Mouse (Mus musculus) embryonic facial prominence, embryonic 13.5 days (tissue): ENCODE measurements around the gene Tmem268. TPM values are rescaled to one million over a fixed set of nuclear protein-coding genes. Genes with fewer than 3 reads are reported as not detected.

ENCODE experiments used
- ATAC-seq: fragments of 200-750 bp; cut with Nextera tagmentation; 2 replicates; pipeline ENCODE4 v1.8.0; 2017; ENCODE audit warnings: low read depth; ENCODE audit not compliant: insufficient number of reproducible peaks, insufficient read depth, low FRiP score, low TSS enrichment
- H3K27ac ChIP-seq: fragments of 300-500 bp; sonication (generic); 2 replicates; pipeline ENCODE4 v1.5.1; 2015; ENCODE audit warnings: moderate library complexity, mild to moderate bottlenecking, inconsistent platforms
- H3K27me3 ChIP-seq: fragments of 300-500 bp; sonication (generic); 2 replicates; pipeline ENCODE4 v1.6.1; 2015; ENCODE audit warnings: mild to moderate bottlenecking, inconsistent platforms
- H3K36me3 ChIP-seq: fragments of 300-500 bp; sonication (generic); 2 replicates; pipeline ENCODE4 v1.6.1; 2015; ENCODE audit warnings: mild to moderate bottlenecking, inconsistent platforms
- H3K4me1 ChIP-seq: fragments of 300-500 bp; sonication (generic); 2 replicates; pipeline ENCODE4 v1.6.1; 2015; ENCODE audit warnings: inconsistent platforms
- H3K4me2 ChIP-seq: fragments of 300-500 bp; sonication (generic); 2 replicates; pipeline ENCODE4 v1.6.1; 2015; ENCODE audit warnings: moderate library complexity, mild to moderate bottlenecking, inconsistent platforms
- H3K4me3 ChIP-seq: fragments of 300-500 bp; sonication (generic); 2 replicates; pipeline ENCODE4 v1.5.1; 2015; ENCODE audit warnings: mild to moderate bottlenecking, inconsistent platforms
- H3K9ac ChIP-seq: fragments of 300-500 bp; sonication (generic); 2 replicates; pipeline ENCODE4 v1.6.1; 2015; ENCODE audit warnings: mild to moderate bottlenecking, inconsistent platforms
- H3K9me3 ChIP-seq: fragments of 300-500 bp; sonication (generic); 2 replicates; pipeline ENCODE4 v1.6.1; 2016; ENCODE audit warnings: inconsistent platforms
- WGBS: fragments of 180-500 bp; shearing (Covaris S2); methylation state at CpG from one replicate; pipeline ENCODE4 v1.1.7; 2015; ENCODE audit warnings: mixed read lengths; 5-methylcytosine and 5-hydroxymethylcytosine counted together
- polyA plus RNA-seq: library from polyadenylated mRNA; unstranded; fragments of >200 nt; fragmentation: Nextera tagmentation; extraction: Ambion mirVana; gene quantifications from 2 replicates; pipeline ENCODE4 v1.2.1, GENCODE M21; 2015

The Tmem268 gene
- 10.7 and 11.1 TPM in 2 replicates for polyA plus RNA-seq

GRCm38 (mm10) chr4:63558407-63559081 is at the start of gene Tmem268:
Gene Tmem268 (plus strand): TSS chr4:63558781.
- Histone ChIP-seq H3K4me1 (peaks cover 48% of the 10 kb centered on the region), H3K9ac (peak within 1 kb of the TSS; percentile 88), H3K4me3 (peak within 1 kb of the TSS; percentile 67), H3K9me3 (no peaks in the 10 kb centered on the region), H3K27ac (peak within 1 kb of the TSS; percentile 78), H3K36me3 (peaks cover 20% of the 10 kb centered on the region), H3K4me2 (peak within 1 kb of the TSS; percentile 78), H3K27me3 (no peaks in the 10 kb centered on the region)
- WGBS, result under 1% methylated on average over 74 of the region's 81 CpGs
- ATAC-seq, result peak; percentile 64; the same call in 1 of the 2 replicates

GRCm38 (mm10) chr4:63512921-63513320 is 45.7 kb upstream of the Tmem268 start:
- no peak for ATAC-seq
- H3K36me3 ChIP-seq, result no peaks in the 10 kb centered on the region
- no peaks in the 10 kb centered on the region for H3K9me3 ChIP-seq
- H3K9ac ChIP-seq, result no peak overlapping the region
- H3K4me2 ChIP-seq, result no peak overlapping the region
- no peaks in the 10 kb centered on the region for H3K27me3 ChIP-seq
- WGBS, result 55% methylated on average over 2 of the region's 2 CpGs
- H3K27ac ChIP-seq, result no peak overlapping the region
- H3K4me3 ChIP-seq, result no peak overlapping the region
- peaks cover 12% of the 10 kb centered on the region for H3K4me1 ChIP-seq

GRCm38 (mm10) chr4:63514454-63514984 is 44.1 kb upstream of the Tmem268 start:
- WGBS, result 65% methylated on average over 4 of the region's 4 CpGs
- Histone ChIP-seq H3K27me3 (no peaks in the 10 kb centered on the region), H3K4me2 (no peak overlapping the region), H3K9ac (no peak overlapping the region), H3K4me3 (no peak overlapping the region), H3K4me1 (peaks cover 12% of the 10 kb centered on the region), H3K36me3 (no peaks in the 10 kb centered on the region), H3K9me3 (no peaks in the 10 kb centered on the region), H3K27ac (no peak overlapping the region)
- no peak for ATAC-seq

GRCm38 (mm10) chr4:63515021-63515420 is 43.6 kb upstream of the Tmem268 start:
- WGBS, result 73% methylated on average over 5 of the region's 5 CpGs

GRCm38 (mm10) chr4:63521813-63522419 is 36.7 kb upstream of the Tmem268 start:
- no peaks in the 10 kb centered on the region for H3K9me3 ChIP-seq
- H3K27me3 ChIP-seq, result no peaks in the 10 kb centered on the region
- ATAC-seq, result no peak
- H3K36me3 ChIP-seq, result no peaks in the 10 kb centered on the region
- H3K4me2 ChIP-seq, result no peak overlapping the region
- no peak overlapping the region for H3K9ac ChIP-seq
- WGBS, result 76% methylated on average over 2 of the region's 2 CpGs
- no peak overlapping the region for H3K4me3 ChIP-seq
- H3K27ac ChIP-seq, result no peak overlapping the region
- no peaks in the 10 kb centered on the region for H3K4me1 ChIP-seq

More at GRCm38 (mm10) chr4:63515021-63515420, 43.6 kb upstream of the Tmem268 start:
- no peak overlapping the region for H3K4me3 ChIP-seq
- H3K4me1 ChIP-seq, result peaks cover 12% of the 10 kb centered on the region
- no peak overlapping the region for H3K4me2 ChIP-seq
- no peak overlapping the region; the same call in 1 of the 2 replicates for H3K9ac ChIP-seq
- no peaks in the 10 kb centered on the region for H3K36me3 ChIP-seq
- H3K27me3 ChIP-seq, result no peaks in the 10 kb centered on the region
- no peak for ATAC-seq
- H3K27ac ChIP-seq, result no peak overlapping the region
- H3K9me3 ChIP-seq, result no peaks in the 10 kb centered on the region

GRCm38 (mm10) chr4:63525514-63525913 is 33.1 kb upstream of the Tmem268 start:
- Histone ChIP-seq H3K27me3 (no peaks in the 10 kb centered on the region), H3K9me3 (no peaks in the 10 kb centered on the region), H3K36me3 (no peaks in the 10 kb centered on the region), H3K9ac (no peak overlapping the region), H3K27ac (no peak overlapping the region), H3K4me2 (no peak overlapping the region), H3K4me1 (no peaks in the 10 kb centered on the region), H3K4me3 (no peak overlapping the region)
- no peak for ATAC-seq
- 71% methylated on average over 8 of the region's 8 CpGs for WGBS

- no peak overlapping the region for H3K4me2 ChIP-seq
- no peaks in the 10 kb centered on the region for H3K9me3 ChIP-seq
- H3K4me1 ChIP-seq, result no peaks in the 10 kb centered on the region
- H3K27me3 ChIP-seq, result no peaks in the 10 kb centered on the region
- no peak overlapping the region for H3K9ac ChIP-seq
- no peaks in the 10 kb centered on the region for H3K36me3 ChIP-seq
- no peak overlapping the region for H3K4me3 ChIP-seq
- H3K27ac ChIP-seq, result no peak overlapping the region
- no peak for ATAC-seq
- 66% methylated on average over 6 of the region's 6 CpGs for WGBS
These were observed 29.6 kb upstream of the Tmem268 start for GRCm38 (mm10) chr4:63528946-63529345.

GRCm38 (mm10) chr4:63530409-63530808 is 28.2 kb upstream of the Tmem268 start:
- no peak overlapping the region for H3K4me3 ChIP-seq
- H3K36me3 ChIP-seq, result no peaks in the 10 kb centered on the region
- H3K4me1 ChIP-seq, result no peaks in the 10 kb centered on the region
- H3K9me3 ChIP-seq, result no peaks in the 10 kb centered on the region
- H3K4me2 ChIP-seq, result no peak overlapping the region
- no peak overlapping the region for H3K27ac ChIP-seq
- H3K9ac ChIP-seq, result no peak overlapping the region
- H3K27me3 ChIP-seq, result no peaks in the 10 kb centered on the region
- no peak for ATAC-seq
- 86% methylated on average over 7 of the region's 7 CpGs for WGBS

- Histone ChIP-seq H3K4me3 (no peak overlapping the region), H3K27me3 (no peaks in the 10 kb centered on the region), H3K4me2 (no peak overlapping the region), H3K4me1 (0 out of 2 replicates have a peak, but pooled peaks cover 4% of the 10 kb centered on the region), H3K27ac (no peak overlapping the region), H3K9ac (no peak overlapping the region), H3K36me3 (no peaks in the 10 kb centered on the region), H3K9me3 (no peaks in the 10 kb centered on the region)
- 95% methylated on average over 4 of the region's 4 CpGs for WGBS
- no peak for ATAC-seq
These were observed 21.0 kb upstream of the Tmem268 start for GRCm38 (mm10) chr4:63537602-63538001.

GRCm38 (mm10) chr4:63542209-63542608 is 16.4 kb upstream of the Tmem268 start:
- Histone ChIP-seq H3K9me3 (no peaks in the 10 kb centered on the region), H3K27ac (no peak overlapping the region), H3K9ac (no peak overlapping the region), H3K4me3 (no peak overlapping the region), H3K36me3 (no peaks in the 10 kb centered on the region), H3K4me1 (peaks cover 29% of the 10 kb centered on the region), H3K27me3 (no peaks in the 10 kb centered on the region), H3K4me2 (no peak overlapping the region)
- ATAC-seq, result no peak
- WGBS, result 46% methylated on average over 2 of the region's 2 CpGs

- Histone ChIP-seq H3K27me3 (no peaks in the 10 kb centered on the region), H3K36me3 (peaks cover 6% of the 10 kb centered on the region), H3K4me1 (peaks cover 37% of the 10 kb centered on the region), H3K27ac (peak overlapping the region; percentile 69), H3K4me3 (peak overlapping the region; percentile 83), H3K4me2 (peak overlapping the region; percentile 75), H3K9me3 (no peaks in the 10 kb centered on the region), H3K9ac (peak overlapping the region; percentile 17; the same call in 1 of the 2 replicates)
- peak; percentile 28; the same call in 1 of the 2 replicates for ATAC-seq
- 61% methylated on average over 10 of the region's 10 CpGs for WGBS
These were observed 14.7 kb upstream of the Tmem268 start for GRCm38 (mm10) chr4:63543746-63544493.
